Mouse (Mus musculus) monocyte, adult 2 months (primary cell): ENCODE results near the gene Aftph.
A peak's percentile ranks its signal among the peaks of the same experiment; 100 is the strongest.
"Not testable (repeated sequence)": the region's sequence is repeated elsewhere in the genome, so short reads cannot be mapped to it uniquely, and the experiment has no call there.

Experiments used
- DNase-seq, 2 experiments: peaks; one replicate each; pipeline ENCODE4 v3.0.0; 2022; ENCODE audit warnings: low spot score in 2 of 2, low read depth in 1 of 2

Gene Aftph

DNA sequence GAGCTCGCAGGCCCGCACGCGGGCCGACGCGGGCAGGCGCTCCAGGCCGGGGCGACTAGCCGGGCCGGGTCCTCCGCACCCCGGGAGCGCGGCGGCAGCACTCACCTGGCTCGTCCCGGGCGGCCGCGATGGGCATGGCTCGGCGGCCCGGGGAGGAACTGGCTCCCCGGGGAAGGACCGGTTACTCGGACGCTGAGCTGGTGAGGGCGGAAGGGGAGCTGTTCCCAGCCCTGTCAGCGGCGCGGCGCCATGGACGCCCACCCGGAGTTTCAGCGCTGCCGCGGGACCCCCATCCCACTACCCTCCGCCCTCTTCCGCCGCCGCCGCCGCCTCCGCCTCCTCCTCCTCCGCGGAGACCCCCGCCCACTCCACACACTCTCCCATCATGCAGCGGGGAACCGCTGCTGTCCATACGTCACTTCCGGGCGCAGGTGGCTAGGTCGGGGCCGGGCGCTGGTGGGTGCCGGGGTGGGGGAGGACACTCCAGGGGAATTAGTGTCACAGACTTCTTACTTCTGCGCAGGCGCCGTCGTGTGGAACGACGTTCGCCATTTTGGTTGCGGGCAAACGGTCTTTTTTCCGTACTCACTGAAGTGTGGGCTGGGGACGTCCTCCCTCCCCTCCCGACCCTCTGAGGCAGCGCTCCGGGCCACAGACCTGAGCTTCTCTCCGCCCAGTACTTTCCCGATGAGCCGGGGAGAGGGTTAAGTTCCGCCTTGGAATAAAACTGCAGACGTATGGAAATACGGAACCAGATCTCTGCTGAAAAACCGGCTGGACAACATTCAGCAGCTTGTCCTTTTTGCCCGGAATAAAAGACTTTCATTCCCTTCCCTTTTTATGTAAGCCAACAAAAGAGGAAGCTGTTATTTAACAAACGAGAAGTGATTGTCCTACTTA, at the start of gene Aftph:
Gene Aftph, minus strand, starts transcription at position 389 of the 900 bp plus-strand sequence.
- DNase-seq = peak; percentile 81 to 88

DNA sequence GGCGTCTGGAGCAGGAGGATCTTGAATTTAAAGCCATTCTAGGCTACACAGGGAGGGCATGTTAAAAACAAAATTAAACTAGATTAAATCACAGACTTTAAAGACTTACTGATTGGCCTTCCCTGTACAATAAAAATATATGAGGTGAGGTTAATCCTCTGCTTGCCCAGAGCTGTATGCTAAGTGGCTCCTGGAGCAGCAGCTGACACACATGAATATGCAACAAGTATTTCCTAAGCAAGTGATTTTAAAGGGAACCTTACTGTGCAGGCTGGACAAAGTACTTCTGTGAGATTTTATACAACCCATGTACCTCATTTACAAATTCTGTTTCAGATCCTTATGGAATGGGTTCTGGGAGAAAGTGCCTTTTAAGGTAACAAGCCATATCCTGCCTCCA, 47.6 kb upstream of the Aftph start:
- DNase-seq = no peak

GRCm38 (mm10) chr11:20788070-20788469, 46.7 kb upstream of the Aftph start:
- DNase-seq = no peak

DNA sequence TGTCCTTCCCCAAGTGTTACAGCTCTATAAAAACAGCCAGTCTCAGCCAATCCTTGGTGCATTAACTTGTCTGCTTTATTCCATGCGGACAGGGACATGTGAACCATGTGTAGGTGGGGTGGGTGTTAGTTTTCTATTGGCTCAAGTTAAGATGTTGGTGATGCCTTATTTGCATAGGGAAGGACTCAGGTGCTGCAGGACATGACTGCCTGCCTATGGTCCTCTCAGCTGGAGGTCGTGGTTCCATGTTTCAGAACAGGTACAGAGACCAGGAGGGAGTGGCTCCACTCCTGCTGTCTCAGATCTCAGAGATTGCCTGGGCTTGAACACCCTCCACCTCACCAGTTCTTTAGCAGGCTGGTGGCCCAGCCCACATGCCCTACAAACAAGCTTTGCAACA, 44.8 kb upstream of the Aftph start:
- no peak for DNase-seq

GRCm38 (mm10) chr11:20785186-20785585, 43.8 kb upstream of the Aftph start:
- no peak for DNase-seq

GRCm38 (mm10) chr11:20784776-20785175, 43.4 kb upstream of the Aftph start:
- no peak for DNase-seq

DNA sequence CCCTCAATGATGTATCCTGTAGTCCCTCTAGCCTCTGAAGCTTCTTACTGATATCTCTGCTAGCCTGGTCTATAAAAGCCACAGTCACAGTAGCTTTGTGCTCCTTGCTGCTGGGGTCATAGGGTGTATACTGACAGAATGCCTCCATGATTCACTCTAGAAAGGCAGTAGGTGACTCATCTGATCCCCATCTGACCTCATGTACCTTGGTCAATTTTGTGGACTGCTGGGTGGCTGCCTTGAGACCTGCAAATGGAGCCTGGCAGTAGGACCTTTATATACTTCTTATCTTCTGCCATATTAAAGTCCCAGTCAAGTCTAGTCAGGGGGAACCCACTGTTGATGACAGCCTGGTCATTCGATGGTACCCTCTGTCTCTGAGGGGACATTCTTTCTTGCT, 42.1 kb upstream of the Aftph start:
- no peak for DNase-seq

DNA sequence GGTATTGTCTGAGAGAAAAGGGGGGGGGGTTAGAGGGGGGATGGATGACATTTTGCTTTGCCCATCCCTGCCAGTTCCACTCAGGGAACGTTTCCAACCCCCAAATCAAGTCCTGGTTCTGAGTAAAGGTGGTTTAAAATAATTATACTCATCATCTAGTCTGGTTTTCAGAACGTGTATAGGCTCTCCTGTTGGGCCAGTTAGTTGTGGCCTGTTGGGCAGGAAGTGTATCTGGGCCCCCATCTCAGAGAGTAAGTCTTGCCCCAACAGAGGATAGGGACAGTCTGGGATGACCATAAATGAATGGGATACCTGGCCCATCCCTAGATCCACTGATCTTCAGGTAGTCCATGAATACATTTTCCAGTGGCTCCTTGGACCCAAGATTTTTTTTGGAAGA, 41.2 kb upstream of the Aftph start:
- no peak for DNase-seq

- no peak for DNase-seq
Observed at GRCm38 (mm10) chr11:20780312-20780711, 38.9 kb upstream of the Aftph start.

DNA sequence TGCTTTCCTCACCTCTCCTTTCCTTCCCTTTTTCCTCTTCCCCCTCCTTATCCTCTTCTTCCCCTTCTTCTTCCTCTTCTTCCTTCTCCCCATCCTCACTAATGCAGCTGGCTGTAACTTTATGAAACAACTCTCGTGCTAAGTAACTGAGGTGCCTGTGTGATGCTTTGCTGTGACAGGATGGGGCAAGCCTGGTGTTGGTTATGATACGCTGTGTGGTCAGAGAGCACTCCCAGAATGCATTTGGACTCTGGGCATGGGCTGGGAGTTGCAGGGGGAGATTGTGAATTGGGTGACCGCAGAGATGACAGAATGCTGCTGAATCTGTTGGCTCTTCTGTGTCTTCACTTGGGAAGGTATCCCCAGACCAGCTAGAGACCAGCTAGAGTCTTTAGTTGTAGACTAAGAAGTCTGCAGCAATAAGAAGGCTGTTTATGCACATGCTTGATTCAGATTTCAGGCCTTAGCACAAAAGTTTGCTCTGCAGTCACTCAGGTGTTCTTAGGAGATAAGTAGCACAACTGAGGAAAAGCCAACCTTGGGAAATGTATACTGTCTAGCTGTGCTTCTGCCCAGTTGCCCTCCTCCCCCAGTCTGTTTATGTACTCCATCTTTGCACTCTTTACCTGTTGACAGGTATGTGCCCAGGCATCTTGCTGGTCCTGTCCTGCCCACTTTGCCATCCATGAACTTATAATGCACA, 37.6 kb upstream of the Aftph start:
- DNase-seq = no peak

DNA sequence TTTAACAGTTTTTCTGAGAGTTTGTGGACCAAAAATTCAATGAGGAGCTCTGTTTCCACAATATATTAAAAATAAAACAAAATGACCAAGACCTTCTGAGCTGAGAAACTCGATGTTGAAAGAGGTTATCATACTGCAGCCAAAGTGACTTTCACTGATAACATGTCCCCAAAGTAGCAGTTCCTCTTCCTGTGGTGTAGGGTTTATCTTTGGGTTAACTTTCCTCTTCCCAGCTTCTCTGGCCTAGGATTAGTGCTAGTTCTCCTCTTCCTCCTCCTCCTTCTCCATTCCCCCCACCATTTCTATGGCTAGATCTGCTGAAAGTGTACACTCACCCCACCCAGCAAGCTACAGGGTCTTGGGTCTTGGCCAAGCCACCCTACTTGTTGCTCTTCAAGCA, 36.9 kb upstream of the Aftph start:
- no peak for DNase-seq

GRCm38 (mm10) chr11:20776668-20777067, 35.3 kb upstream of the Aftph start:
- no peak for DNase-seq

GRCm38 (mm10) chr11:20772642-20773041, 31.3 kb upstream of the Aftph start:
- DNase-seq = no peak

DNA sequence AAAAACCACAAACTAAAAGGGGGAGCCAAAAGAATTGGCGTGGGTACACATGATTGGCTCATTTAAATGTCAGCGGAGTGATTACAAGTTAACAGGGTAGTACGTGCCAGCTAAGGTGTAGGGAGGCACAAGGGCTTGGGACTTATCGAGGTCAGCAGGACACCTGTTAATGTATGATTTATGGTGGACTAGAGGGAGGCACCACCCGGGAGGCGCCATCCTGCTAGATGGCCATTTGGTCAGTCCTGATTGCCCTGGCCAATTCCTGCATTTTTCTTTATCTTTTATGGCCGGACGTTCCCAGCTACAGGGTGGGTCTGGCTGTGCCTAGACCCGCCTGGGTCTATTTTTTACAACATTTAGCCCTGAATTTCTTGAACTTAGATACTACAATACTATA, 30.4 kb upstream of the Aftph start:
- DNase-seq = not testable (repeated sequence)

- not testable (repeated sequence) for DNase-seq
Observed at GRCm38 (mm10) chr11:20761984-20762383, 20.6 kb upstream of the Aftph start.

DNA sequence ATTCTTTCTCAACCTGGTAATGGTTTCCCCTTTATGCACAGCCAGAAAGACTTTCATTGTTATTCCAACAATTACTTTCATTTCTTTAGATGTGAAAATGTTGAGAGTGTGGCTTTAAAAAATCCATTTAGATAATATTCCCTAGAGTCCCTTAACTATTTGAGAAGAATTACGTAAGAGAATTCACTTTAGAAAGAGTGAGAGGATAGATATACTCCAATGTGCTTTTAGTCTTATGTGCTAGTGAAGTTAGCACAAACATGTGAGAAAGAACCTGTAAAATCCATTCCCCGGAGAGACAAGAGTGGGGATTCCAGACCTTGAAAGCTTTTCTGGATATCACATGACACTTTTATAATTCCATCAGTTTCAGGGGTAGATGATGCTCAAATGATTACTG, 9.2 kb upstream of the Aftph start:
- DNase-seq = no peak

GRCm38 (mm10) chr11:20743353-20743752, 2.0 kb upstream of the Aftph start:
- no peak for DNase-seq

GRCm38 (mm10) chr11:20742361-20742897, 1.0 kb upstream of the Aftph start:
- peak in 1 of 2 experiments; percentile 21 for DNase-seq

- DNase-seq = peak in 1 of 2 experiments; percentile 33
Observed at GRCm38 (mm10) chr11:20740481-20741200, 748 bp downstream of the Aftph start.

DNA sequence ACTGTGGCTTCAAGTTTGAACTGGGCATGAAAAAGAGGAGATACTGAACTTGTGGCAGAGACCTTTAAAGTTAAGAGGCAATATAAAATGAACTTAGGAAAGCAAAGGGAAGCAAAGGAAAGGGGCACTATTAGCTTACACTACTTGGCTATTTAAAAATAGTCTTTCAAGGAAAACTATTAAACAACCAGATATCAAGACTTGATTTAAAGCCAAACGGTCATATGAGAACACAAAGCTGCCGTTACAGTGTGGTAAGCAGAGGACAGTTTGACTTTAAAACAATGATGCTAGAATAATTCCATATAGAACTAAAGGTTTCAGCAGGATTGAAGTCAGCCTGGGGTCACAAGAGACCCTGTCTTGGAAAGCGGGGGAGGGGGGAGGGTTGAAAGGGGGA, 7.3 kb downstream of the Aftph start:
- DNase-seq = no peak

DNA sequence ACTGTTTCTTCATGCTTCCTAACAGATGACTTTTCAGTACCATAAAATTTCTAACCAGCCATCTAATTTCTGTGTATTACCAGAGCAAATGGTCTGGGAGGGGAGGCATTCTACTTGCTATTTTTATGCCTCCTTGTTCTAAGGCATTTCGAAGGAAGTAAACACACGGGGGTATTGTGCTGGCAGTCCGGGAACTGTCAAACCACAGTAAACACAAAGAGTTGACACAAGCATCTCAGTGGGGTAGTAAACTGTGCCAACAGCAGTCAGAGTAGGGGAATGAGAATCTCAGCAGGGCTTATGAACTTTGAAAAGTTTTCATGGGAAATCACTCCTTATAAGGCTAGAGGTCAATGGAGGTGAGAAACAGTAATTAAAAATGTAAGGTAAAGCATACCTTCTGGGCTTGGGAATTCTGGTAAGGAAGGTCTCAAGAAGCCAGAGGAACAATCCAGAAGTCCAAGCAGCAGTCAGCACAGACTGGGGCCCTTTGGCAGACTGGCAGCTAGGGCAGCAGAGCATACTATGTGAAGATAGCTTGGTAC, 7.8 kb downstream of the Aftph start:
- DNase-seq = no peak
